Mouse (Mus musculus): ENCODE data around the gene Scrn1. TPM values are rescaled to one million over a fixed set of nuclear protein-coding genes. Genes with fewer than 3 reads are reported as not detected.

Scrn1 gene
- polyA plus RNA-seq, 1 experiment from 2014 or later = 2.5 TPM

DNA sequence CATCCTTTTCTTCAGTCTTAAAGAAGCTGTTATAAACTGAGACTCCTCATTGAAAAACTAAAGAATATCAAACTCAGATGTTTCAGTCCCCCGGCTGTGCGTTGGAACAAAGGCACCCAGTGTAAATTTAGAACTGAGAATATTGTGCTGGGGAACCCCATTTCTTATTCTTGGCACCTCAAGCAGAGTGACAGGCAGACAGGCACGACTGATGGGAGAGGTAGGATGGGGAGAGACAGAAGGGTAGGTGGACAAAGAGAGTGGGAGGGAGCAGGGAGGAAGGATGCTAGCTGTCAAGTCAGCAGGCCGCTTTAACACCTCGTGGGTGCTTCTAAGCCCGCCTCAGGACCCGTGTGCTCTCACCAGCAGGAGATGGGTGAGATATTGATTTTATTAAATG, 23.5 kb downstream of the Scrn1 start:
- Histone ChIP-seq H3K4me2 (replicated peaks; ENCODE audit: low read depth) (no peak overlapping the region), H3K36me3 (ENCODE audit: control insufficient read depth, insufficient read depth) (no peaks in the 10 kb centered on the region), H3K9ac (ENCODE audit: low read depth, low read length) (no peak overlapping the region), H3K4me3 (ENCODE audit: low read depth, low read length) (no peak overlapping the region), H3K27ac (ENCODE audit: low read depth, low read length) (no peak overlapping the region), H3K9me3 (ENCODE audit: control insufficient read depth) (no peaks in the 10 kb centered on the region), H3K27me3 (replicated peaks; ENCODE audit: control insufficient read depth, insufficient read depth, low read length) (no peaks in the 10 kb centered on the region), H3K4me1 (replicated peaks; ENCODE audit: control insufficient read depth, insufficient read depth, low read length) (no peaks in the 10 kb centered on the region)
- WGBS = 80% methylated on average over 7 of the region's 7 CpGs
- no peak for ATAC-seq
- TF ChIP-seq CTCF (IDR thresholded peaks at IDR 0.05; ENCODE audit: low read depth) = no peak

DNA sequence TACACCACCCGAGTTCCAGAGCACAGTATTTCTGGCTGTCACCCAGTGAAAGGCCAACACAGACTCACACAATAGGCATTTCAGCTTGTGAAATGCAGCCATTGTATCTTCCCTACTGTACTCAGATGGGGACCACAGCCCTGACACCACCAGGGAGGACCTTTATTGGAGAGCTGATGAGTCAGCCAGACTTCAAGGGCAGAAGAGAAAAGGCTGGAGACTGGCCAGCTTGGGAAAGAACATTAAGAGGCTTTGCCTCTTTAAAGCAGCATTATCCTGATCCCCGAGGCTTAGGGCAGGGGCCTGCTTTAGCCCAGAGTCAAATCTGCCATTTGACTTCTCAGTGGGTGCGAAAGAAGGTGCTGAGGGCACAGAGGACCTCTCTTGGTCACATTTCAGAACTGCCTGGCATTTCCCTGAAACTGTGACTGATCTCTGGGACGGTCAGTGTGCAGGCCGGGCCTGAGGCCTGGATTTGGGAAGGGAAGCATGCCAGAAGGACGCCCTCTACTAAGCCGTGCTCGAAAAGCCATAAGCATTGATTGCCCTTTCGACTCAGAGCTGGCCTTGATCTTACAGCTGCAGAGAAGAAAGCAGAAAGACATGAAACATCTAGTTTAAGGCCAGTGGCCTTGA, 25.9 kb downstream of the Scrn1 start:
- no peak overlapping the region for H3K9ac ChIP-seq (ENCODE audit: low read depth, low read length)
- no peaks in the 10 kb centered on the region for H3K27me3 ChIP-seq (replicated peaks; ENCODE audit: control insufficient read depth, insufficient read depth, low read length)
- WGBS = 75% methylated on average over 9 of the region's 9 CpGs
- no peaks in the 10 kb centered on the region for H3K9me3 ChIP-seq (ENCODE audit: control insufficient read depth)
- H3K4me1 ChIP-seq (replicated peaks; ENCODE audit: control insufficient read depth, insufficient read depth, low read length) = no peaks in the 10 kb centered on the region
- H3K4me2 ChIP-seq (replicated peaks; ENCODE audit: low read depth) = no peak overlapping the region
- no peak for ATAC-seq
- no peak for TF ChIP-seq CTCF (IDR thresholded peaks at IDR 0.05; ENCODE audit: low read depth)
- no peaks in the 10 kb centered on the region for H3K36me3 ChIP-seq (ENCODE audit: control insufficient read depth, insufficient read depth)
- no peak overlapping the region for H3K27ac ChIP-seq (ENCODE audit: low read depth, low read length)
- no peak overlapping the region for H3K4me3 ChIP-seq (ENCODE audit: low read depth, low read length)

DNA sequence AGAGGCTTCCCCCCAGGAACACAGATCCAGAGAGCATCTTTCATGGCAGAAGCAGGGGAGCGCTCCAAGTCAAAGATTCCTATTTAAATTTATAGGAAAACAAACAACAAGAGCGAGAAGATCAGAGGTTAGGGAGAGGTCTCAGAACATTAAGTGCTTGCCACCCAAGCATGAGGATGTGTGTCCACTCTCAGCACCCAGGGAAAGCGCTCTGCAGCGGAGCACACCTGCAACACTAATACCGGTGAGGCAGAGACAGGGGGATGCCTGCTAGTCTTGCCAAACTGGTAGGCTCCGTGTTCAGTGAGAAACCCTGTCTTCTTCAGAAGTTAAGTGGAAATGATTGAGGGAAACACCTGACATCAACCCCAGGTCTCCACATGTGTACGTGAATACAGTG, 26.9 kb downstream of the Scrn1 start:
- H3K4me3 ChIP-seq (ENCODE audit: low read depth, low read length) = no peak overlapping the region
- 87% methylated on average over 7 of the region's 7 CpGs for WGBS
- H3K27me3 ChIP-seq (replicated peaks; ENCODE audit: control insufficient read depth, insufficient read depth, low read length) = no peaks in the 10 kb centered on the region
- no peaks in the 10 kb centered on the region for H3K4me1 ChIP-seq (replicated peaks; ENCODE audit: control insufficient read depth, insufficient read depth, low read length)
- no peak overlapping the region for H3K9ac ChIP-seq (ENCODE audit: low read depth, low read length)
- no peak overlapping the region for H3K27ac ChIP-seq (ENCODE audit: low read depth, low read length)
- no peak for ATAC-seq
- no peak overlapping the region for H3K4me2 ChIP-seq (replicated peaks; ENCODE audit: low read depth)
- no peaks in the 10 kb centered on the region for H3K36me3 ChIP-seq (ENCODE audit: control insufficient read depth, insufficient read depth)
- no peaks in the 10 kb centered on the region for H3K9me3 ChIP-seq (ENCODE audit: control insufficient read depth)
- no peak for TF ChIP-seq CTCF (IDR thresholded peaks at IDR 0.05; ENCODE audit: low read depth)

DNA sequence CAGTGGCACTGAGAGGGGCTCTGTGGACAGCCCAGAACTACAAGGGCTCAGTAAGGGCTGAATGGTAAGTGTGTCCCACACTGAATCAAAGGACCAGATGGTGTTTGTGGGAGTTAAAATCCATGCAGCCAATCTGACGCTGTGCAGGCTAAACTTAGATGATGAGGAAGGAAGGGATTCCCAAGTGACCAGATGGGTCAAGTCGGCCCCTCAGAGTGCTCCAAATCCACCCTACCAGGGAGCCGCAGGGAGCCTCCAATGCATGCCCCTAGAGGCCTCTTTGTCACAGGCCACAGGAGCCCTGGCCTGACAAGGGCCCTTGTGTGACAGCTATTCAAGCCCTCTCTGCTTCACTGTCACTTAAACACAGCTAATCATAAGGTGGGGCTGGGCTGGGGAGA, 27.5 kb downstream of the Scrn1 start:
- ATAC-seq = no peak
- 75% methylated on average over 3 of the region's 3 CpGs for WGBS

DNA sequence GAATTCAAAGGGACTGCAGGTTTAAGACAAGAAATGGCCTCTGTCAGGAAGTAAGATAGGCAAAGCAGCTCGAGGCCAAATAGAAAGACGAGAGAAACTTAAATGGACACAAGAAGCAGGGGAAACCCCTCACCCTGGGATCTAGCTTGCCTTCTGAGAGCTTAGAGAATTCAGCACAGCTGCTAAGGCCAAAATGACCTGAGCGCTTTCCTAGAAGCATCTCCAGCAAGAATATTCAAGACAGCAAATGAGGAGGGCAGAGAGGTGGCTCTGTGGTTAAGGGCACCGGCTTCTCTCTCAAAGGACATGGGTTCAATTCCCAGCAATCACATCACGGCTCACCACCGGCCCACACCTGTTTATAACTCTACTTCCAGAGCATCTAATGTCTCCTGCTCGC, 29.2 kb downstream of the Scrn1 start:
- H3K27ac ChIP-seq (ENCODE audit: low read depth, low read length) = no peak overlapping the region
- 75% methylated on average over 7 of the region's 7 CpGs for WGBS
- no peaks in the 10 kb centered on the region for H3K36me3 ChIP-seq (ENCODE audit: control insufficient read depth, insufficient read depth)
- H3K4me2 ChIP-seq (replicated peaks; ENCODE audit: low read depth) = no peak overlapping the region
- ATAC-seq = no peak
- H3K9ac ChIP-seq (ENCODE audit: low read depth, low read length) = no peak overlapping the region
- no peaks in the 10 kb centered on the region for H3K4me1 ChIP-seq (replicated peaks; ENCODE audit: control insufficient read depth, insufficient read depth, low read length)
- H3K4me3 ChIP-seq (ENCODE audit: low read depth, low read length) = no peak overlapping the region
- no peak for TF ChIP-seq CTCF (IDR thresholded peaks at IDR 0.05; ENCODE audit: low read depth)
- no peaks in the 10 kb centered on the region for H3K9me3 ChIP-seq (ENCODE audit: control insufficient read depth)
- no peaks in the 10 kb centered on the region for H3K27me3 ChIP-seq (replicated peaks; ENCODE audit: control insufficient read depth, insufficient read depth, low read length)

More for the DNA sequence above, 27.5 kb downstream of the Scrn1 start:
- H3K9ac ChIP-seq (ENCODE audit: low read depth, low read length) = no peak overlapping the region
- no peak overlapping the region for H3K4me2 ChIP-seq (replicated peaks; ENCODE audit: low read depth)
- H3K9me3 ChIP-seq (ENCODE audit: control insufficient read depth) = no peaks in the 10 kb centered on the region
- H3K27ac ChIP-seq (ENCODE audit: low read depth, low read length) = no peak overlapping the region
- no peak for TF ChIP-seq CTCF (IDR thresholded peaks at IDR 0.05; ENCODE audit: low read depth)
- no peaks in the 10 kb centered on the region for H3K27me3 ChIP-seq (replicated peaks; ENCODE audit: control insufficient read depth, insufficient read depth, low read length)
- no peaks in the 10 kb centered on the region for H3K36me3 ChIP-seq (ENCODE audit: control insufficient read depth, insufficient read depth)
- no peaks in the 10 kb centered on the region for H3K4me1 ChIP-seq (replicated peaks; ENCODE audit: control insufficient read depth, insufficient read depth, low read length)
- H3K4me3 ChIP-seq (ENCODE audit: low read depth, low read length) = no peak overlapping the region

DNA sequence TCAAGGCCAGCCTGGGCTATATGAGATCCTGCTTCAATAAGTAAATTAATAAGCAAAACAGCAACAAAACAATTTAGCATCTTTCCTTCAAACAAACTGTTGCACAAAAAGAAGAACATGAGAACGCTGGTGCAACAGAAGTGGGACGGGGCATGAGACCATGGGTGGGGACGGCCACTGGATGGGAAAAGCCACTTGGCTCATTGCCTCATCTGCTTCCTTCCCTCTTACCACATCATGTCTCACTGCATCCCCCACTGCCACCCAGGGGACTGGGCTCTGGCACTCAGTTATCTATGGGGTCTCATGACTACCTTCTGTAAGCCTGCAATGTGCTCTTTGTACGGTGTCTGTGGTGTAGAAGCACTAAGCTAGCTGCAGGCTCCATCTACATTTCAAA, 30.8 kb downstream of the Scrn1 start:
- no peak overlapping the region for H3K9ac ChIP-seq (ENCODE audit: low read depth, low read length)
- 83% methylated on average over 4 of the region's 4 CpGs for WGBS
- H3K27ac ChIP-seq (ENCODE audit: low read depth, low read length) = no peak overlapping the region
- no peak overlapping the region for H3K4me3 ChIP-seq (ENCODE audit: low read depth, low read length)
- no peak overlapping the region for H3K4me2 ChIP-seq (replicated peaks; ENCODE audit: low read depth)
- TF ChIP-seq CTCF (IDR thresholded peaks at IDR 0.05; ENCODE audit: low read depth) = no peak
- no peaks in the 10 kb centered on the region for H3K4me1 ChIP-seq (replicated peaks; ENCODE audit: control insufficient read depth, insufficient read depth, low read length)
- no peaks in the 10 kb centered on the region for H3K27me3 ChIP-seq (replicated peaks; ENCODE audit: control insufficient read depth, insufficient read depth, low read length)
- ATAC-seq = no peak
- H3K9me3 ChIP-seq (ENCODE audit: control insufficient read depth) = no peaks in the 10 kb centered on the region
- no peaks in the 10 kb centered on the region for H3K36me3 ChIP-seq (ENCODE audit: control insufficient read depth, insufficient read depth)

DNA sequence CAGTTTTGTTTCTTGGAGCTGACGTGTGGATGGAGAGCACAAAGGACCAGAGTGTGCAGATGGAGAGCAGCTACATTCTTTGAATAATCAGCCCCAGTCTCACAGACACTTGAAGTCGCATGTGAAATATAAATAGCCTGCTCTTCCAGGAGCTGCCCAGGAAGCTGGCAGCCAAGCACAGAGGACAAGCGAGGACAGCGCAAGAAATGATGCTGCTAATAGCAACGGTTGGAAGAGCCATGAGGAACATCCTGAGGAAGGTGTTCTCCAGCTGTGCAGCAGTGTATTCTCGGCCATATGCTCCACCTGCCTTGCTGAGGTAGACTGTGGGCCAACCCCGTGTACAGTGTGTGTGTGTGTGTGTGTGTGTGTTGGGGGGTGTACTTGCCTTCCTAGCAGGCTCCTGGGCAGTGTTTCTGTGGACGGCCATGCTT, 35.2 kb downstream of the Scrn1 start:
- no peak overlapping the region for H3K4me3 ChIP-seq (ENCODE audit: low read depth, low read length)
- no peaks in the 10 kb centered on the region for H3K36me3 ChIP-seq (ENCODE audit: control insufficient read depth, insufficient read depth)
- H3K4me2 ChIP-seq (replicated peaks; ENCODE audit: low read depth) = no peak overlapping the region
- H3K27me3 ChIP-seq (replicated peaks; ENCODE audit: control insufficient read depth, insufficient read depth, low read length) = no peaks in the 10 kb centered on the region
- H3K4me1 ChIP-seq (replicated peaks; ENCODE audit: control insufficient read depth, insufficient read depth, low read length) = no peaks in the 10 kb centered on the region
- no peaks in the 10 kb centered on the region for H3K9me3 ChIP-seq (ENCODE audit: control insufficient read depth)
- no peak overlapping the region for H3K9ac ChIP-seq (ENCODE audit: low read depth, low read length)
- WGBS = 59% methylated on average over 8 of the region's 8 CpGs
- no peak for ATAC-seq
- TF ChIP-seq CTCF (IDR thresholded peaks at IDR 0.05; ENCODE audit: low read depth) = no peak
- no peak overlapping the region for H3K27ac ChIP-seq (ENCODE audit: low read depth, low read length)
